In genomic region chr4:122978850-122979249, GRCm38 (mm10) we compare ENCODE assay signal across 30 mouse cellular contexts. TPM values are rescaled to one million over a fixed set of nuclear protein-coding genes. Genes with fewer than 3 reads are reported as not detected.
"Had no signal": no experiment of that assay in that cellular context is flagged by ENCODE, and none has a peak within 500 bp of the region (broad histone marks: within the 10 kb centered on the region; RNA-seq: fewer than 3 reads in every experiment).

No protein-coding gene starts in this region.

- H3K4me3 ChIP-seq: gastrocnemius, adult 2 months; heart, embryonic 10.5 days; heart, embryonic 12.5 days; hindbrain, embryonic 10.5 days; hindbrain, embryonic 12.5 days; intestine, embryonic 15.5 days; layer of hippocampus, adult 2 months; left cerebral cortex, adult 2 months; limb, embryonic 10.5 days; limb, embryonic 12.5 days; liver, embryonic 13.5 days; liver, embryonic 15.5 days had no signal

- H3K4me1 ChIP-seq: liver, embryonic 13.5 days; liver, embryonic 15.5 days had no signal

- H3K36me3 ChIP-seq: heart, embryonic 10.5 days; heart, embryonic 12.5 days; hindbrain, embryonic 10.5 days; hindbrain, embryonic 12.5 days; intestine, embryonic 15.5 days; limb, embryonic 10.5 days; limb, embryonic 12.5 days; liver, embryonic 13.5 days; liver, embryonic 15.5 days had no signal

- H3K9me3 ChIP-seq: heart, embryonic 10.5 days; heart, embryonic 12.5 days; hindbrain, embryonic 10.5 days; hindbrain, embryonic 12.5 days; intestine, embryonic 15.5 days; limb, embryonic 10.5 days; limb, embryonic 12.5 days; liver, embryonic 13.5 days; liver, embryonic 15.5 days had no signal

- ATAC-seq: hindbrain, embryonic 16.5 days; inflammation-experienced regulatory T-cells, adult 6 months; intestine, embryonic 15.5 days; liver, postnatal 0 days had no signal

- H3K4me2 ChIP-seq: heart, embryonic 12.5 days; hindbrain, embryonic 12.5 days; hindbrain, embryonic 14.5 days; intestine, embryonic 15.5 days; limb, embryonic 12.5 days; liver, embryonic 13.5 days; liver, embryonic 15.5 days had no signal

- DNase-seq: gastrocnemius, adult 2 months; gastrocnemius, postnatal 10 days; gastrocnemius, postnatal 25 days; heart, adult 18-20 months; heart, postnatal 10 days; heart, postnatal 4 days; kidney, adult 18-20 months; kidney, adult 8-10 months; kidney, postnatal 10 days; kidney, postnatal 25 days; kidney, postnatal 4 days; liver; liver, embryonic 13.5 days; liver, postnatal 0 days had no signal

- H3K9ac ChIP-seq: heart, embryonic 12.5 days; hindbrain, embryonic 12.5 days; hindbrain, embryonic 14.5 days; intestine, embryonic 15.5 days; limb, embryonic 12.5 days; liver, embryonic 13.5 days; liver, embryonic 15.5 days; liver, postnatal 0 days had no signal

- H3K27ac ChIP-seq: gastrocnemius, adult 2 months; heart, embryonic 10.5 days; hindbrain, embryonic 10.5 days; hindbrain, embryonic 12.5 days; hindbrain, embryonic 14.5 days; intestine, embryonic 15.5 days; layer of hippocampus, adult 2 months; left cerebral cortex, adult 2 months; limb, embryonic 10.5 days; limb, embryonic 12.5 days; liver, embryonic 13.5 days; liver, embryonic 15.5 days had no signal

RNA-seq across cellular contexts. Expression of gene Mycl, which starts 16.6 kb away (rescaled TPM):
- polyA plus RNA-seq: inflammation-experienced regulatory T-cells, adult 6 months had no signal

RNA-seq across cellular contexts. Expression of gene Mfsd2a, which starts 17.9 kb away (rescaled TPM):
- total RNA-seq: granulocyte monocyte progenitor cell, adult 5-6 weeks; heart, adult 8-10 months; heart, postnatal 25 days had no signal
- polyA plus RNA-seq: liver, postnatal 0 days had no signal
